Mouse (Mus musculus): ENCODE results near the gene Spata20. TPM values are rescaled to one million over a fixed set of nuclear protein-coding genes. Genes with fewer than 3 reads are reported as not detected.

The Spata20 gene
- polyA plus RNA-seq, 1 experiment from 2014 or later: not detected

DNA sequence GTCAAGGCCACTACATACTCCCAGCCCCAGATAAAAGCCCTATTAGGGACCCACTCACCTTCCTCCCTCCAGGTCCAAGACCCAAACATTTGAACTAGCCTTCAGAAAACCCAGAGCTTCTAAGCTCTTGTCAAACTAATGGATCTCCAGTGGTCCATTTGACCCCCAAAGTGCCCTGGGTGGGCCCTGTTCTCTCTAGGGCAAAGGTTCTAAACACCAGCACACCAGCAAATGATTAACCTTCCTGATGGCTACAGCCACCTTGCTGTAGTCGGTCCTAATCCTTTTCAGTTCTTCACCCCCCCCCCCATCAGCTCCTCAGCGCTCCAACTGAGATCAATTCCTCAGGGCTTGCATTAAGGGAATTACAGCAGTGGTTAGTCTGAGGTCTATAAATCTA lies 21.8 kb downstream of the Spata20 start:
- 23% methylated on average over 2 of the region's 2 CpGs for WGBS
- no peaks in the 10 kb centered on the region for H3K4me1 ChIP-seq (replicated peaks; ENCODE audit: control insufficient read depth, insufficient read depth, low read length)

DNA sequence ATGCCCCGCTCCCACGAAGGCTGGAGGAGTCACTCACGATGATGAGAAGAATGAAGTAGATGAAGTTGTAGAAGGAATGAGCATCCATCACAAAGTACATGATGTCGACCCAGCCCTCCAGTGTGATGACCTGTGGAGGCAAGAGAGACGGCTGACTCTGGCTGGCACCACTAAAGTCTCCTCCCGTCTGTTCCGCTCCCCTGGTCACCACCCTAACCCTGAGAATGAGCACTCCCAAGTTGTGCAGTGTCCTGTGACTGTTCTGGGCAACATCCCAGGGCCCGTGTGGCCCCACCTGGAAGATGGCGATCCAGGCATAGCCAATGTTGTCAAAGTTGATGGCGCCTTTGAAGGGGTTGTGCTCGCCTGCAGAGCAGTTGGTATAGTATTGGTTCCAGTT lies 24.1 kb downstream of the Spata20 start:
- Histone ChIP-seq H3K27ac (ENCODE audit: low read depth, low read length) (no peak overlapping the region), H3K9ac (ENCODE audit: low read depth, low read length) (no peak overlapping the region), H3K4me2 (replicated peaks; ENCODE audit: low read depth) (no peak overlapping the region), H3K4me3 (ENCODE audit: low read depth, low read length) (no peak overlapping the region), H3K27me3 (replicated peaks; ENCODE audit: control insufficient read depth, insufficient read depth, low read length) (no peaks in the 10 kb centered on the region), H3K4me1 (replicated peaks; ENCODE audit: control insufficient read depth, insufficient read depth, low read length) (no peaks in the 10 kb centered on the region), H3K9me3 (ENCODE audit: control insufficient read depth) (no peaks in the 10 kb centered on the region), H3K36me3 (ENCODE audit: control insufficient read depth, insufficient read depth) (no peaks in the 10 kb centered on the region)
- ATAC-seq: no peak
- TF ChIP-seq CTCF (IDR thresholded peaks at IDR 0.05; ENCODE audit: low read depth): no peak
- WGBS: 91% methylated on average over 11 of the region's 11 CpGs

More for the DNA sequence above, 21.8 kb downstream of the Spata20 start:
- no peak for ATAC-seq
- no peak for TF ChIP-seq CTCF (IDR thresholded peaks at IDR 0.05; ENCODE audit: low read depth)
- Histone ChIP-seq H3K4me3 (ENCODE audit: low read depth, low read length) (no peak overlapping the region), H3K9ac (ENCODE audit: low read depth, low read length) (no peak overlapping the region), H3K27ac (ENCODE audit: low read depth, low read length) (no peak overlapping the region), H3K4me2 (replicated peaks; ENCODE audit: low read depth) (no peak overlapping the region), H3K27me3 (replicated peaks; ENCODE audit: control insufficient read depth, insufficient read depth, low read length) (no peaks in the 10 kb centered on the region), H3K9me3 (ENCODE audit: control insufficient read depth) (no peaks in the 10 kb centered on the region), H3K36me3 (ENCODE audit: control insufficient read depth, insufficient read depth) (no peaks in the 10 kb centered on the region)

DNA sequence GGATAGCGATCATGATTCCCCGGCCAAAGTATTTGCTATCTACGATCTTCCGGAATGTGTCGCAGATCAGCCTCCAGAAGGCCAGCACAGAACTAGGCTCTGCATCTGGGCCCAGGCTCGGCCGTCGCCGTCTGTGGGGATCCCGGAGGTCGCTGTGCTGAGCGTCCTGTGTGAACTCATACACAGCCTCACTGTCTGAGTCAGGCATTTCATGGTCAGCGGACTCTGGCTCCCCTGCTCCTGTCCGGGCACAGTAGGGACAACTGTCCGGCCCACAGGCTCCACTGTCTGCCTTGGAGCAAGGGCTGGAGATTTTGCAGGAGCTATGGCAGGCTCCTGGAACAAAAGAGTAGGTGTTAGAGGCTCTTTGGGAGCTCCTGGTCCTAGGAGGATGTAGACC lies 29.0 kb downstream of the Spata20 start:
- H3K4me3 ChIP-seq (ENCODE audit: low read depth, low read length): no peak overlapping the region
- WGBS: 85% methylated on average over 15 of the region's 15 CpGs
- no peak for ATAC-seq
- TF ChIP-seq CTCF (IDR thresholded peaks at IDR 0.05; ENCODE audit: low read depth): no peak
- H3K27ac ChIP-seq (ENCODE audit: low read depth, low read length): no peak overlapping the region
- no peak overlapping the region for H3K9ac ChIP-seq (ENCODE audit: low read depth, low read length)
- H3K4me2 ChIP-seq (replicated peaks; ENCODE audit: low read depth): no peak overlapping the region
- H3K27me3 ChIP-seq (replicated peaks; ENCODE audit: control insufficient read depth, insufficient read depth, low read length): no peaks in the 10 kb centered on the region
- no peaks in the 10 kb centered on the region for H3K9me3 ChIP-seq (ENCODE audit: control insufficient read depth)
- H3K36me3 ChIP-seq (ENCODE audit: control insufficient read depth, insufficient read depth): no peaks in the 10 kb centered on the region
- H3K4me1 ChIP-seq (replicated peaks; ENCODE audit: control insufficient read depth, insufficient read depth, low read length): no peaks in the 10 kb centered on the region

DNA sequence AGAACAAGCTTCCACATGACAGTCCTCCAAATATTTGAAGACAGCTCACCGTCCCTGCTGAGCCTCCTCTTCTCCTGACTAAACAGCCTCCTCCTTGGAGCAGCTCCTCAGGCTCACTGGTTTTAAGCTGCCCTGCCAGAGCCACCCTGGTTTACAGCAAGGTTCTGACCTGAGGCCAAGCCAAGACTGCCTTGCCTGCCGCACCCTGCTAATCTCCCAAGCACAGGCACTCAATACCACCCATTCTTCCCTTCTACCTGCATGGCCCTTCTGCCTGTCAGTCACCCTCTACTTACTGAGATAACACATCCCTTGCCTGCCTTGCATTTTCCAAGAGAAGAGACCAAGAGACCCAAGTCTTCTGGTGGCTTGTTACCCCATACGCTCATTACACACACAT lies 29.6 kb downstream of the Spata20 start:
- no peaks in the 10 kb centered on the region for H3K9me3 ChIP-seq (ENCODE audit: control insufficient read depth)
- H3K4me2 ChIP-seq (replicated peaks; ENCODE audit: low read depth): no peak overlapping the region
- no peak overlapping the region for H3K9ac ChIP-seq (ENCODE audit: low read depth, low read length)
- no peak overlapping the region for H3K27ac ChIP-seq (ENCODE audit: low read depth, low read length)
- no peaks in the 10 kb centered on the region for H3K27me3 ChIP-seq (replicated peaks; ENCODE audit: control insufficient read depth, insufficient read depth, low read length)
- no peak overlapping the region for H3K4me3 ChIP-seq (ENCODE audit: low read depth, low read length)
- no peak for TF ChIP-seq CTCF (IDR thresholded peaks at IDR 0.05; ENCODE audit: low read depth)
- ATAC-seq: no peak
- 51% methylated on average over 3 of the region's 3 CpGs for WGBS
- no peaks in the 10 kb centered on the region for H3K36me3 ChIP-seq (ENCODE audit: control insufficient read depth, insufficient read depth)
- no peaks in the 10 kb centered on the region for H3K4me1 ChIP-seq (replicated peaks; ENCODE audit: control insufficient read depth, insufficient read depth, low read length)

DNA sequence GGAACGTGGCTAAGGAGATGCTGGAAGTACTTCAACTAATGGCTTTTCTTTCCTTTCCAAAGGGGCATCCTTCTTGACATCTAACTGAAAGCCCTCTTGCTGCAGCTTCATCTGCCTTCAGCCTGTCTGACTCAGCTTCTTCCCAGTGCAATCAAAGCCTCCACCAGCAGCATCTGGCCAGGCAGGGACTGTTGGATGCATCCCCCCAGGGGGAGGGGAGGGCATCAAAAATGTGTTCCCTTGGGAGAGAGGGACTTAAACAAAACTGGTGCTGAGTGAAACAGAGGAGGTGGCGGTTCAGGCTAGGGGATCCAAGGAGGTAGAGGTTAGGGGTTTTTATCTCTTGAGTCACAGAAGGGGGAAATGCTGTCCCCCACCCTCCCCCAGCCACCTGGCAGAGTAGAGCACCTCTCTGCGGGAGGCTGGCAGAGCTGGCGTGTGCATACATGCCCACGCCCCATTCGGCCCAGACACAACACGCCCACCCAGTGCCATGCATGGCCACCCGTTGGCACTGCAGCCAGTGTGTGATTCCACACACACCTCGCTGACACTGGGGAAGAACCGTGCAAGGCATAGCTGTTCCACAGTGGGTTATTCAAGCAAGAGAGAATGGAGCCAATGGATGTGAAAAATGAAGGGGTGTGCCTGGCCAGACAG lies 30.7 kb downstream of the Spata20 start:
- H3K27me3 ChIP-seq (replicated peaks; ENCODE audit: control insufficient read depth, insufficient read depth, low read length): 0 out of 2 replicates have a peak, but pooled peaks cover 2% of the 10 kb centered on the region
- no peak for TF ChIP-seq CTCF (IDR thresholded peaks at IDR 0.05; ENCODE audit: low read depth)
- no peak overlapping the region for H3K4me3 ChIP-seq (ENCODE audit: low read depth, low read length)
- no peaks in the 10 kb centered on the region for H3K4me1 ChIP-seq (replicated peaks; ENCODE audit: control insufficient read depth, insufficient read depth, low read length)
- WGBS: 74% methylated on average over 10 of the region's 10 CpGs
- H3K36me3 ChIP-seq (ENCODE audit: control insufficient read depth, insufficient read depth): no peaks in the 10 kb centered on the region
- ATAC-seq: no peak
- no peak overlapping the region for H3K9ac ChIP-seq (ENCODE audit: low read depth, low read length)
- H3K4me2 ChIP-seq (replicated peaks; ENCODE audit: low read depth): no peak overlapping the region
- no peaks in the 10 kb centered on the region for H3K9me3 ChIP-seq (ENCODE audit: control insufficient read depth)
- H3K27ac ChIP-seq (ENCODE audit: low read depth, low read length): no peak overlapping the region

DNA sequence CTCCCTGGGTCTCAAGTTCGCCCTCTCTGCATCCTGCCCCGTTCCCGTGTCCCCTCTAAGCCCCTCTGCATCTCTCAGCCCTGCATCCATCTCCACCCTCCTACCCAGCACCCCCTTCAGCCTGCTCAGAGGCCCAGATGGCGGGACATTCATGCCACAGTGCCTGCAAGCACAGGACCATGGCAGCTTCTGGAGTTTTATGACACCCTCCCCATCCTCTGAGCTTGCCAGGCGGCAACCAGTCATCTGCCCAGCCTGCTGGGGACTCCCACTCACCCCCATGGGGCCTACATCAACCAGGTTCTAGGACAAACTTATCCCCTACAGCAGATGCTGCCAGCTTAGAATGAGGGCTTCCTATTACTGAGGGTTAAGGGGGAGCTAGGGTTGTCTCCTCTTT lies 31.2 kb downstream of the Spata20 start:
- WGBS: 70% methylated on average over 5 of the region's 5 CpGs
- Histone ChIP-seq H3K27ac (ENCODE audit: low read depth, low read length) (no peak overlapping the region), H3K4me3 (ENCODE audit: low read depth, low read length) (no peak overlapping the region), H3K9me3 (ENCODE audit: control insufficient read depth) (no peaks in the 10 kb centered on the region), H3K9ac (ENCODE audit: low read depth, low read length) (no peak overlapping the region), H3K4me2 (replicated peaks; ENCODE audit: low read depth) (no peak overlapping the region), H3K27me3 (replicated peaks; ENCODE audit: control insufficient read depth, insufficient read depth, low read length) (0 out of 2 replicates have a peak, but pooled peaks cover 2% of the 10 kb centered on the region), H3K36me3 (ENCODE audit: control insufficient read depth, insufficient read depth) (no peaks in the 10 kb centered on the region), H3K4me1 (replicated peaks; ENCODE audit: control insufficient read depth, insufficient read depth, low read length) (no peaks in the 10 kb centered on the region)
- no peak for TF ChIP-seq CTCF (IDR thresholded peaks at IDR 0.05; ENCODE audit: low read depth)
- no peak for ATAC-seq

Measured in intestine, postnatal 0 days (tissue).